Mouse (Mus musculus): ENCODE measurements at regions not wholly inside any gene's neighbourhood (a gene's known extent, or its start where the extent isn't known, plus 50 kb on each side); places are given as distances from the start of the nearest gene placed in this dataset.

DNA sequence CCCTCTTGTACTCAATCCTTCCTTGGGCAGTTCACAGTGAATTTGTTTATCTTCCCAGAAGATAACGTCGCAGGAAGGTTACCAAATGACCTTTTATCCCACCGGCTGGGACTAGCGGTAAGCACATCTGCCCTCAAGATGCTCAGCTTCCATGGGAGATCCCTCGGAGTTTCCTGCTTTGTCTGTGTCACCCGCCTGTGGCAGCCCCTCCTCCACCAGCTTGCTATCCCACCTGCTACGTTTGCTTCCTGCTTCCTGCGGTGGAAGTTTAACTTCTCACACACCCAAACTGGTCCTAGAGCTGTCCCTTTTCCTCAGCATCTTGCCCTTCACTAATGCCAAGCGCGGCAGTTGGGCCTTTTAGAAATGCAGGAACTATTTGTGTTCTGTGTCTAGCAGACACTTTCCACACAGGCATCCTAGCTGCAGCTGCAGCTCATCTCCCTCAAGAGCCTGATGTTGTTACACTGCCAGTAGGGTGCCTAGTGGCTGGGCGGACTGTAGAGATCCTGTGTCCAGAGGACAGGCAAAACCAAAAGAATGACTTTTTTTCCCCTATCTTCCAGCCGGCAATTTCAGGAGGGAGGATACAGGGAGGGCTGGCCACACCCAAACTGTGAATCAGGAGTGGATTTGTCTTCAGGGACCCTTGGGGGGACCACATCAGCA lies 98.7 kb downstream of the Tmem17 start:
- TF ChIP-seq GATA2 (IDR thresholded peaks at IDR 0.05; ENCODE audit: borderline replicate concordance, low read depth, low read length): no peak
- TF ChIP-seq POLR2AphosphoS5 (IDR thresholded peaks at IDR 0.05; ENCODE audit: insufficient replicate concordance, low read depth, low read length): no peak
- no peak for TF ChIP-seq CTCF (IDR thresholded peaks at IDR 0.05; ENCODE audit: low read depth, low read length)
- no peak for TF ChIP-seq TAL1 (conservative IDR thresholded peaks at IDR 0.05; ENCODE audit: low read depth, low read length)
- TF ChIP-seq GATA1 (IDR thresholded peaks at IDR 0.05; ENCODE audit: borderline replicate concordance, low read length): no peak
- ATAC-seq (ENCODE audit: extremely low read depth, insufficient number of reproducible peaks, low FRiP score, poor library complexity, severe bottlenecking) (no peak), DNase-seq (ENCODE audit: low spot score) (no peak)
- no peak overlapping the region for H3K4me3 ChIP-seq (ENCODE audit: low read depth, low read length)
- no peaks in the 10 kb centered on the region for H3K36me3 ChIP-seq (replicated peaks)
- peaks cover 18% of the 10 kb centered on the region for H3K27me3 ChIP-seq (ENCODE audit: insufficient read depth, low read length)
- no peaks in the 10 kb centered on the region for H3K9me3 ChIP-seq (replicated peaks)
- no peaks in the 10 kb centered on the region for H3K4me1 ChIP-seq (ENCODE audit: insufficient read depth, low read depth, low read length)

GRCm38 (mm10) chr11:22611102-22611869 lies 99.4 kb downstream of the Tmem17 start:
- no peak overlapping the region for H3K4me3 ChIP-seq (ENCODE audit: low read depth, low read length)

DNA sequence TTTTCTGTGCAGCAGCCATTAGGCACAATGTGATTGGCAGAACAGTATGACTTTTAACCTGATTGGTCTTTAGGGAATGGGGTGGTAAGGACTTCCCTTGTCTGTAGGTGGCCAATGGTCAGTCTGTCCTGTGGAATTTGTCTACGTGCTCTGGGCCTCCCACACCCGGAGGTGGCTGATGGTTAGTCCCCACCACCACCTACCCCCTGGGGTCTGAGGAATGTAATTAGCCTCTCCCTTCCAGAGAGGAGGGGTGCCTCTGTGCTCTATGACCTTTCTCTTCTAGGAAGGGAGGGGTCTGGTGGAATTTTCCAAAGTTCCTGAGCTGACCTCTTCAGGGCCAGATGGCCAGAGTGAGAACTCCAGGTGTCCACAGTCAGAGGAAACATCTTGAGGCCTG lies 101.6 kb downstream of the Tmem17 start:
- peaks cover 13% of the 10 kb centered on the region for H3K27me3 ChIP-seq (ENCODE audit: insufficient read depth, low read length)
- DNase-seq (ENCODE audit: low spot score) (no peak), ATAC-seq (ENCODE audit: extremely low read depth, insufficient number of reproducible peaks, low FRiP score, poor library complexity, severe bottlenecking) (no peak)
- no peaks in the 10 kb centered on the region for H3K36me3 ChIP-seq (replicated peaks)
- TF ChIP-seq CTCF (IDR thresholded peaks at IDR 0.05; ENCODE audit: low read depth, low read length): no peak
- no peak for TF ChIP-seq GATA2 (IDR thresholded peaks at IDR 0.05; ENCODE audit: borderline replicate concordance, low read depth, low read length)
- no peak for TF ChIP-seq GATA1 (IDR thresholded peaks at IDR 0.05; ENCODE audit: borderline replicate concordance, low read length)
- TF ChIP-seq TAL1 (conservative IDR thresholded peaks at IDR 0.05; ENCODE audit: low read depth, low read length): no peak
- TF ChIP-seq POLR2AphosphoS5 (IDR thresholded peaks at IDR 0.05; ENCODE audit: insufficient replicate concordance, low read depth, low read length): no peak
- H3K9me3 ChIP-seq (replicated peaks): no peaks in the 10 kb centered on the region
- H3K4me1 ChIP-seq (ENCODE audit: insufficient read depth, low read depth, low read length): peaks cover 4% of the 10 kb centered on the region
- H3K4me3 ChIP-seq (ENCODE audit: low read depth, low read length): no peak overlapping the region

More at GRCm38 (mm10) chr11:22611102-22611869, 99.4 kb downstream of the Tmem17 start:
- Histone ChIP-seq H3K27me3 (ENCODE audit: insufficient read depth, low read length) (peaks cover 18% of the 10 kb centered on the region), H3K4me1 (ENCODE audit: insufficient read depth, low read depth, low read length) (no peaks in the 10 kb centered on the region), H3K36me3 (replicated peaks) (no peaks in the 10 kb centered on the region), H3K9me3 (replicated peaks) (no peaks in the 10 kb centered on the region)
- TF ChIP-seq GATA2 (IDR thresholded peaks at IDR 0.05; ENCODE audit: borderline replicate concordance, low read depth, low read length): no peak
- TF ChIP-seq CTCF (IDR thresholded peaks at IDR 0.05; ENCODE audit: low read depth, low read length): no peak
- no peak for TF ChIP-seq TAL1 (conservative IDR thresholded peaks at IDR 0.05; ENCODE audit: low read depth, low read length)
- TF ChIP-seq POLR2AphosphoS5 (IDR thresholded peaks at IDR 0.05; ENCODE audit: insufficient replicate concordance, low read depth, low read length): no peak
- TF ChIP-seq GATA1 (IDR thresholded peaks at IDR 0.05; ENCODE audit: borderline replicate concordance, low read length): no peak
- no peak for DNase-seq (ENCODE audit: low spot score)
- ATAC-seq (ENCODE audit: extremely low read depth, insufficient number of reproducible peaks, low FRiP score, poor library complexity, severe bottlenecking): no peak

DNA sequence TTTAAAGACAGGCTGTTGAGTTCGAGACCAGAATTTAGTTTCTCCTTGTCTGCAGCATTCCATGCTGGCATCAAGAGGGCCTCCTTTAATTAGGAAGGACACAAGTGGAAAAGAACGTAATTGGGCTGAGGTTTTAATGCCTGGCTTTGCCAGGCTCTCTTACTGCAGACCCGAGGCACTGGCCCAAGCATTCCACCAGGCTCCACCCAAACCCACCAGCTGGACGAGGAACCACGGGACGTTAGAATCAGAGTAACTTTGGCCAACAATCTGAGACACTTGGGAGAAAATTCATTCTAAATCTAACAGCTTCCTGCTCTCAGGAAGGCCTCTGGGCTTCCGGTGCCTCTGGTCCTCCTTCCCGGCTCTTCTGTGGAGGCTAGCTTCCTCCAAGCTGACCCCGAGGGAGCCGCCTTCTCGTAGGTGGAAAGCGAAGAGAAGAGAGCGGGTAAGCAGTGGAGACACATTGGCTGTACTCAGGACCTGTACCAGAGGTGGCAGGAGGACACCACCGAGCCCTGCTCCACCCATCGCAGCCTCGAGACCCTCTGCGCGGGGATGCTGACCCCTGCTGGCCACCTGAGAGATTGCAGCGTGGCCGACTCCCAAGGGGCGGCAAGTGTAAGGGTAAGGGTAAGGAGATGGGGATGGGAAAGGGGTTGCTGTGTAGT lies 105.5 kb downstream of the Tmem17 start:
- Histone ChIP-seq H3K27me3 (ENCODE audit: insufficient read depth, low read length) (peaks cover 12% of the 10 kb centered on the region), H3K4me3 (ENCODE audit: low read depth, low read length) (no peak overlapping the region), H3K36me3 (replicated peaks) (no peaks in the 10 kb centered on the region), H3K9me3 (replicated peaks) (no peaks in the 10 kb centered on the region), H3K4me1 (ENCODE audit: insufficient read depth, low read depth, low read length) (peaks cover 4% of the 10 kb centered on the region)
- ATAC-seq (ENCODE audit: extremely low read depth, insufficient number of reproducible peaks, low FRiP score, poor library complexity, severe bottlenecking) (no peak), DNase-seq (ENCODE audit: low spot score) (peak; percentile 69)
- TF ChIP-seq CTCF (IDR thresholded peaks at IDR 0.05; ENCODE audit: low read depth, low read length): peak; percentile 97
- no peak for TF ChIP-seq GATA2 (IDR thresholded peaks at IDR 0.05; ENCODE audit: borderline replicate concordance, low read depth, low read length)

- Histone ChIP-seq H3K4me1 (ENCODE audit: insufficient read depth, low read depth, low read length) (peaks cover 4% of the 10 kb centered on the region), H3K9me3 (replicated peaks) (no peaks in the 10 kb centered on the region), H3K36me3 (replicated peaks) (no peaks in the 10 kb centered on the region), H3K4me3 (ENCODE audit: low read depth, low read length) (no peak overlapping the region), H3K27me3 (ENCODE audit: insufficient read depth, low read length) (peaks cover 16% of the 10 kb centered on the region)
- ATAC-seq (ENCODE audit: extremely low read depth, insufficient number of reproducible peaks, low FRiP score, poor library complexity, severe bottlenecking) (no peak), DNase-seq (ENCODE audit: low spot score) (no peak)
- TF ChIP-seq POLR2AphosphoS5 (IDR thresholded peaks at IDR 0.05; ENCODE audit: insufficient replicate concordance, low read depth, low read length): no peak
- no peak for TF ChIP-seq GATA1 (IDR thresholded peaks at IDR 0.05; ENCODE audit: borderline replicate concordance, low read length)
- no peak for TF ChIP-seq TAL1 (conservative IDR thresholded peaks at IDR 0.05; ENCODE audit: low read depth, low read length)
- no peak for TF ChIP-seq CTCF (IDR thresholded peaks at IDR 0.05; ENCODE audit: low read depth, low read length)
- no peak for TF ChIP-seq GATA2 (IDR thresholded peaks at IDR 0.05; ENCODE audit: borderline replicate concordance, low read depth, low read length)
Observed at GRCm38 (mm10) chr11:22620912-22621705, 109.2 kb downstream of the Tmem17 start.

All from G1E (cell line).